Mouse (Mus musculus) stomach, postnatal 0 days (tissue): Measurements from ENCODE around the gene Ccdc63. TPM values are rescaled to one million over a fixed set of nuclear protein-coding genes. Genes with fewer than 3 reads are reported as not detected.

Experiments
- ATAC-seq: fragments of 200-750 bp; cut with Nextera tagmentation; 2 replicates; pipeline ENCODE4 v1.8.0; 2017; ENCODE audit not compliant: low FRiP score, low TSS enrichment
- DNase-seq: peaks from one replicate; pipeline ENCODE4 v3.0.0-alpha.2; 2016; ENCODE audit warnings: low spot score
- H3K27ac ChIP-seq: fragments of 300-500 bp; sonication (generic); replicated peaks from 2 replicates; pipeline ENCODE4 v1.5.1; 2014; ENCODE audit warnings: mild to moderate bottlenecking, control low read depth
- H3K27me3 ChIP-seq: fragments of 300-500 bp; sonication (generic); 2 replicates; pipeline ENCODE4 v1.6.1; 2014; ENCODE audit warnings: low read length; ENCODE audit not compliant: control insufficient read depth, insufficient read depth
- H3K36me3 ChIP-seq: fragments of 300-500 bp; sonication (generic); 2 replicates; pipeline ENCODE4 v1.6.1; 2014; ENCODE audit warnings: low read length, mixed read lengths; ENCODE audit not compliant: control insufficient read depth, insufficient read depth
- H3K4me1 ChIP-seq: fragments of 300-500 bp; sonication (generic); replicated peaks from 2 replicates; pipeline ENCODE4 v1.6.1; 2014; ENCODE audit warnings: antibody characterized with exemption; ENCODE audit not compliant: control insufficient read depth, insufficient read depth
- H3K4me2 ChIP-seq: fragments of 300-500 bp; sonication (generic); replicated peaks from 2 replicates; pipeline ENCODE4 v1.6.1; 2014; ENCODE audit warnings: low read depth, mild to moderate bottlenecking, control low read depth, moderate library complexity
- H3K4me3 ChIP-seq: fragments of 300-500 bp; sonication (generic); 2 replicates; pipeline ENCODE4 v1.5.1; 2014; ENCODE audit warnings: low read depth, low read length, control low read depth
- H3K9ac ChIP-seq: fragments of 300-500 bp; sonication (generic); 2 replicates; pipeline ENCODE4 v1.6.1; 2014; ENCODE audit warnings: mild to moderate bottlenecking, low read length, control low read depth, mixed read lengths
- H3K9me3 ChIP-seq: fragments of 300-500 bp; sonication (generic); 2 replicates; pipeline ENCODE4 v1.6.1; 2016; ENCODE audit warnings: low read length; ENCODE audit not compliant: control insufficient read depth
- CTCF ChIP-seq: IDR thresholded peaks from 2 replicates; pipeline ENCODE4 v1.5.1; 2016; ENCODE audit warnings: antibody characterized with exemption, low read depth, mild to moderate bottlenecking, moderate library complexity
- EP300 ChIP-seq: optimal IDR thresholded peaks from 2 replicates; pipeline ENCODE3; 2016; ENCODE audit warnings: antibody characterized with exemption
- WGBS: fragments of 180-500 bp; shearing (Covaris S2); extraction: QIAGEN DNeasy Blood & Tissue Kit; methylation state at CpG from one replicate; pipeline ENCODE4 v1.1.7; 2014; 5-methylcytosine and 5-hydroxymethylcytosine counted together
- polyA plus RNA-seq: library from polyadenylated mRNA; unstranded; fragments of >200 nt; fragmentation: Nextera tagmentation; extraction: Ambion mirVana; gene quantifications from 2 replicates; pipeline ENCODE4 v1.2.1, GENCODE M21; 2015

The Ccdc63 gene
- polyA plus RNA-seq, 1 experiment from 2014 or later = 0.07 TPM

DNA sequence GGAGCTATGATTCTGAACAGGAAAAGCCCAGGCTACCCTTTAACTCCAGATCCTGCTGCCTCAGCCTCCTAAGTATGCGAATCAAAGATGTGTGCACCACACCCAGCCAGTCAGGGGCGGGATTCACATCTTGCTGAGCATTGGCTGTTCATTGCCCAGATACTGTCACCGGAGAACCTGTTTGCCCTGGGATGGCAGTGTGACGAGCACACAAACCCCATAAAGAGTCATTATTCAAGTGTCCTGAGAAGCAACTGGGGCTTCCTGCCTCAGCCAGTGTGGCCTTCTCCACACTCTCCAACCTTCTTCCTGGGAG, 28.7 kb downstream of the Ccdc63 start:
- WGBS = 27% methylated on average over 4 of the region's 4 CpGs
- ATAC-seq (no peak), DNase-seq (no peak)
- Histone ChIP-seq H3K27me3 (no peaks in the 10 kb centered on the region), H3K4me1 (no peaks in the 10 kb centered on the region), H3K36me3 (no peaks in the 10 kb centered on the region), H3K27ac (no peak overlapping the region), H3K9ac (no peak overlapping the region), H3K4me3 (no peak overlapping the region), H3K4me2 (no peak overlapping the region), H3K9me3 (no peaks in the 10 kb centered on the region)
- no peak for TF ChIP-seq CTCF

DNA sequence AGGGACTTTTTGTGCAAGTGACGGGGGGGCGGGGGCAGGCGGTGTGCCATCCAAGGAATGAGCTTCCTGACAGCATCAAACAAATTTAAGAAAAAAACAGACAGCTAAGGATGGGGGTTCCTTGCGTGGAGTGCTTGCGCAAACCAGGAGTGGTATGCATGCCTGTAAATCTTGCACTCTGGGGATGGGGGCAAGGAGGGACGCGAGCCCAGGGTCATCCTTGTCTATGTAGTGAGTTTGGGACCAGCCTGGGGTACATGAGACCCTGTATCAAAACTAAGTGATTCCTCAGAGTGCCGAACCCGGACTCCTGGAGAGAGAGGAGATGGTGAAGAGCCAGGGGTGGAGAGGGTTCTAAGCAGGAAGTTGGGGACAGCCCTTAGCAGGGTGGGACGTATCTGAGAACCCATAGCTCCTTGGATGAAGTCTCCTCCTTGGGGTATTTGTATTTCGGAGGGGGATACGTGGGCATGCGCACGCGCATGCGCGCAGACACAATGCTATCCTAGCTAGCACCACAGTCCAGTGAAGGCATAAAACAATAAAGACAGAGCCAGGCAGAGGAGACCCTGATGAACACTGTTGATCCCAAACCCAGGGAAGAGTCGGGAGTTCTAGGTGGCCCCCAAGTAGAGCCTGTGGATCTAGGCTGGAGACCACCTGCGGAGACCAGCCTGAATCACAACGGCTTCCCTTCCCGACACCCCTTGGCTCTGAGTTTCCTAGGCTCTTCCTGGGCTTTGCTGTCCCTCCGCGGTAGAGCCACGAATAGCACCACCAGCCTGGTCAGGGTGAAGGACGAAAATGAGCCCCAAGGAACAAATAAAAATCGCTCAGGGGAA, 29.3 kb downstream of the Ccdc63 start:
- Histone ChIP-seq H3K9ac (no peak overlapping the region), H3K36me3 (no peaks in the 10 kb centered on the region), H3K27ac (no peak overlapping the region), H3K4me3 (no peak overlapping the region), H3K27me3 (no peaks in the 10 kb centered on the region), H3K4me2 (no peak overlapping the region), H3K9me3 (no peaks in the 10 kb centered on the region), H3K4me1 (no peaks in the 10 kb centered on the region)
- TF ChIP-seq CTCF (no peak), EP300 (no peak)
- no peak for DNase-seq
- WGBS = 61% methylated on average over 26 of the region's 26 CpGs
- ATAC-seq = no peak

DNA sequence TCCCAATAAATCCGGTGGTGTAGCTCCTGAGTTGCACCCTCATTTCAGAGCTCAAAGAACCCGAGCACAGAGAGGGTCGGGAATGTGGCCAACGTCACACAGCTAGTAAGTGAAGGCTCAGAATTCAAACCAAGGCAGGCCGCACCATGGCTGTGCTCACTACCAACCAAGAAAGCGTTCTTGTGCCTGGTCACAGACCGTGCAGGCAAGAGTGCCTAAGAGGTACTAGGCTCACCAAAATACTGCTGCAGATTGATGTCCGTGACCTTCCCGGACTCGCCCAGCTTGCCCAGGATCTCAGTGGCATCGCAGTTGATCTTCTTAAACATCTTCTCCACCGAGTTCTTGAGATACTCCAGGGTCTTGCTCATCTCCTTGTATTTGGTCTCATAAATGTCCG, 30.0 kb downstream of the Ccdc63 start:
- Histone ChIP-seq H3K4me1 (no peaks in the 10 kb centered on the region), H3K9ac (no peak overlapping the region), H3K4me3 (no peak overlapping the region), H3K4me2 (no peak overlapping the region), H3K9me3 (no peaks in the 10 kb centered on the region), H3K27me3 (no peaks in the 10 kb centered on the region), H3K27ac (no peak overlapping the region), H3K36me3 (no peaks in the 10 kb centered on the region)
- ATAC-seq (no peak), DNase-seq (no peak)
- 92% methylated on average over 13 of the region's 13 CpGs for WGBS
- no peak for TF ChIP-seq CTCF
- no peak for TF ChIP-seq EP300

DNA sequence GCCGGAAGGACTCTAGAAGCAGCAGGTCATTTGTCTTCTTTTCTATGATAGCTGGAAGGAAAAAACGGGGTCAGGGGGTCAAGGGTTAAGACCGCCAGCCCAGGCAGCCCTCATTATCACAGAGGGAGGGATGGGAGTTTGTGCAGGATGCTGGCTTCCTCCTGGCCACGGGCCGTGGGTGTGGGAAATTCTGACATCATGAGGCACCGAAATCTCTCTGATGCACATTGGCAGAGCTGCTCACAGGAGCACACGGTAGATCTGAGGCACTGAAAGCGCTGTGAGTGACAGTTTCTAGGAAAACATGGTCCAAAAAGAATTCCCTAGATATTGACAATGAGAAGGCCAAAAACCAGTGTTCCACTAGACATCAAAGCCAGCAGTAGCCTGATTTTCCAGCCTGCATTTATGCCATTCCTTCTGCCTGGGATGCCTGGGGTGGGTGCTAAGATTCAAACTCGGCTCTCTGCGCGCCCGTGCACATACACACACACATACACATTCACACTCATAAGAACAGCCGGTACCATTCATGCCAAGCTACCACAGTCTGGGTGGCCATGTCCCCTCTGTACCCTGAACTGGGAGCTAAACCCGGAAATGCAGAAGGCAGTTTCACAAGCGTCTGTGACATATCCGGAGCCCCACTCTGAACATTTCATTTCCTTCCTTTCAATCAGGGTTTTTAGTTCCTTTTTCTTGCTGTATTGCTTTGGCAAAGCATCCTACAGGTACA, 31.1 kb downstream of the Ccdc63 start:
- H3K9me3 ChIP-seq = no peaks in the 10 kb centered on the region
- H3K36me3 ChIP-seq = no peaks in the 10 kb centered on the region
- no peak overlapping the region for H3K4me2 ChIP-seq
- WGBS = 53% methylated on average over 16 of the region's 16 CpGs
- TF ChIP-seq EP300 (no peak), CTCF (no peak)
- DNase-seq (no peak), ATAC-seq (no peak)
- H3K27ac ChIP-seq = no peak overlapping the region
- H3K9ac ChIP-seq = no peak overlapping the region
- no peaks in the 10 kb centered on the region for H3K4me1 ChIP-seq
- no peak overlapping the region for H3K4me3 ChIP-seq
- H3K27me3 ChIP-seq = no peaks in the 10 kb centered on the region

DNA sequence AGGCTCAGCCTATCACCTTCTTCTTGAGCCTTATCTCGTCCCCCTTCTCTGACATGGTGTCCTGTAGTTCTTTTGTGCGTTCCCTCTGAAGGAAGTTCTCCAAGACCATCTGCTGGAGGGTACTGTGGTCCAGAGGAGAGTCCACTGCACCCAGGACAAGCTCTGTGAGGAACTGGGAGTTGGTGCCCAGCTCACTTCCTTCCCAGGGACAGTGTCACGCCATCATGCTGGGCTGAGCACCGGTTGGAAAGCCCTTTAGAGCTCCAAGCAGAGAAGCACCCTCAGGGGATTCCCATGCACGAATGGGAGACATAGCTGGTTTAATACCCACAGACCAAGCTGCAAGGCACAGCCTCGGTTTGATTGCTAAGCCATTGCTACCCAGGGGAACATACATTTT, 32.5 kb downstream of the Ccdc63 start:
- ATAC-seq (no peak), DNase-seq (no peak)
- Histone ChIP-seq H3K9me3 (no peaks in the 10 kb centered on the region), H3K36me3 (no peaks in the 10 kb centered on the region), H3K4me1 (no peaks in the 10 kb centered on the region), H3K27ac (no peak overlapping the region), H3K4me2 (no peak overlapping the region), H3K9ac (no peak overlapping the region), H3K4me3 (no peak overlapping the region), H3K27me3 (no peaks in the 10 kb centered on the region)
- TF ChIP-seq EP300 (no peak), CTCF (no peak)
- 69% methylated on average over 6 of the region's 6 CpGs for WGBS

DNA sequence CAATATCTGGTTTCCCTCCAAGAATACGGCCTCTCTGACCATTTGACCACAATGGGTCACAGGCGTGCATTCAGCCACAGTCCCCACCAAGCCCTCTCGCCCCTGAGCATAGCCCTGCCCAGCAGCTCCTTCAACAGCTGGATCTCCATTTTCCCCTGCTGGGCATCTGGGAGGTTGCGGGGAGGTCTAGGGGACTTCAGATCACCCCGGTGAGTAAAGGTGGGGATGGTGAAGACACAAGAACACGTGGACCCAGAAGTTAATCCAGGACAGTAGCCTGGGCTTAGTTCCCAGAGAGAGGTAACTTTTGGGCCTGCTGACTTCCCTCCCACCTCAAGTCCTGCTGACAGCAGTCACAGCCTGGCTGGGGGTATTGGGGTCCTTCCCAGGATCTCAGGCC, 34.4 kb downstream of the Ccdc63 start:
- Histone ChIP-seq H3K4me1 (no peaks in the 10 kb centered on the region), H3K27ac (no peak overlapping the region), H3K9ac (no peak overlapping the region), H3K4me3 (no peak overlapping the region), H3K9me3 (no peaks in the 10 kb centered on the region), H3K27me3 (peaks cover 2% of the 10 kb centered on the region; the same call in 1 of the 2 replicates), H3K36me3 (no peaks in the 10 kb centered on the region), H3K4me2 (no peak overlapping the region)
- DNase-seq (no peak), ATAC-seq (no peak)
- WGBS = 75% methylated on average over 6 of the region's 6 CpGs
- TF ChIP-seq EP300 = no peak
- TF ChIP-seq CTCF = no peak
